Mouse (Mus musculus): ENCODE data around the gene Cep44. TPM values are rescaled to one million over a fixed set of nuclear protein-coding genes. Genes with fewer than 3 reads are reported as not detected.

Cep44 gene
- 25.9 and 32.9 TPM in 2 replicates for polyA plus RNA-seq (2015; fragmentation: Nextera tagmentation; extraction: Ambion mirVana)

DNA sequence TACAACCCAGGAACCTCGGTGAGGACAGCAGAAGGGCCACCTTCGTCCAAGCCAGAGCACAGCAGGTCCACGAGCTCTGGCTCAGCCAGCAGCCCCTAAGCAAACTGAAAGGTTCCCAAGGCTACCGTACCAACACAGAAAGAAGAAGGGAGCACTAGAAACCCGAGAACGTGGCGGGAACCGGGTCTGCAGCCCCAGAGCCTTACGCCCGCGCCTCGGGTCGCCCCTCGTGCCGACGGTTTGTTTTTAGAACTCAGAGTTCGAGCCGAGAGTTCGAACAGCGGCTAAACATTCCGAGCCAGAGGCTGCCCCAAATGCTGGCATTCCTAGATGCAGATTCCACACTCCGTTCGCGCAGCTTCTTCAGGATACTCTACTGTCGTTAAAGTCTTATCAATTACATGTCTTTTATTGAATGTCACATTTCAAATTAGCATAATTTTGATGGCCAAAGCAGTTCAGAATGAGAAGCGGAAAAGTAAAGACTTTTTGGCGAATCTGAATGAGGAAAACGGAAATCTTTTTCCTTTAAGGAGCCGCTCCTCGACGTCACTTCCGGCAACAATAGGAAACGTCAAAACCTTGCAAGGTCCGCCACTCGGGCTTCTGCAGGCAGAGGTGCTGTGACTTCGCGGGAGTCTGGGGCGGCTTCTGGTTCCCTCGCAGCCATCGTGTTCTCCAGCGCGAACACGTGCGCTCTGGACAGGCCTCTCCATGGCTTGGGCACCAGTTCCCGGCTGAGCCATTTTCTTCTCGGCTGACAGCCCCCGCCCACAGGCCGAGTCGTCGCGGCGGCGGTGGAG is at the start of gene Cep44, which contains the start of gene Fbxo8:
TSS of gene Cep44 (minus strand) at position 490 of the 803 bp plus-strand sequence.
TSS of gene Fbxo8 (plus strand) at position 533 of the 803 bp plus-strand sequence.

Other genes with a start within 250 kb of the Cep44 start
- gene Fbxo8, start within 50 bp of the Cep44 start, polyA plus RNA-seq (2015; fragmentation: Nextera tagmentation; extraction: Ambion mirVana), result 37.0 and 39.6 TPM in 2 replicates